Mouse (Mus musculus) stomach, postnatal 0 days (tissue): Measurements from ENCODE around the gene Cela3b. TPM values are rescaled to one million over a fixed set of nuclear protein-coding genes. Genes with fewer than 3 reads are reported as not detected.

Source experiments
- ATAC-seq: fragments of 200-750 bp; cut with Nextera tagmentation; 2 replicates; pipeline ENCODE4 v1.8.0; 2017; ENCODE audit not compliant: low FRiP score, low TSS enrichment
- DNase-seq: peaks from one replicate; pipeline ENCODE4 v3.0.0-alpha.2; 2016; ENCODE audit warnings: low spot score
- H3K27ac ChIP-seq: fragments of 300-500 bp; sonication (generic); replicated peaks from 2 replicates; pipeline ENCODE4 v1.5.1; 2014; ENCODE audit warnings: mild to moderate bottlenecking, control low read depth
- H3K27me3 ChIP-seq: fragments of 300-500 bp; sonication (generic); 2 replicates; pipeline ENCODE4 v1.6.1; 2014; ENCODE audit warnings: low read length; ENCODE audit not compliant: control insufficient read depth, insufficient read depth
- H3K36me3 ChIP-seq: fragments of 300-500 bp; sonication (generic); 2 replicates; pipeline ENCODE4 v1.6.1; 2014; ENCODE audit warnings: low read length, mixed read lengths; ENCODE audit not compliant: control insufficient read depth, insufficient read depth
- H3K4me1 ChIP-seq: fragments of 300-500 bp; sonication (generic); replicated peaks from 2 replicates; pipeline ENCODE4 v1.6.1; 2014; ENCODE audit warnings: antibody characterized with exemption; ENCODE audit not compliant: control insufficient read depth, insufficient read depth
- H3K4me2 ChIP-seq: fragments of 300-500 bp; sonication (generic); replicated peaks from 2 replicates; pipeline ENCODE4 v1.6.1; 2014; ENCODE audit warnings: low read depth, mild to moderate bottlenecking, control low read depth, moderate library complexity
- H3K4me3 ChIP-seq: fragments of 300-500 bp; sonication (generic); 2 replicates; pipeline ENCODE4 v1.5.1; 2014; ENCODE audit warnings: low read depth, low read length, control low read depth
- H3K9ac ChIP-seq: fragments of 300-500 bp; sonication (generic); 2 replicates; pipeline ENCODE4 v1.6.1; 2014; ENCODE audit warnings: mild to moderate bottlenecking, low read length, control low read depth, mixed read lengths
- H3K9me3 ChIP-seq: fragments of 300-500 bp; sonication (generic); 2 replicates; pipeline ENCODE4 v1.6.1; 2016; ENCODE audit warnings: low read length; ENCODE audit not compliant: control insufficient read depth
- CTCF ChIP-seq: IDR thresholded peaks from 2 replicates; pipeline ENCODE4 v1.5.1; 2016; ENCODE audit warnings: antibody characterized with exemption, low read depth, mild to moderate bottlenecking, moderate library complexity
- EP300 ChIP-seq: optimal IDR thresholded peaks from 2 replicates; pipeline ENCODE3; 2016; ENCODE audit warnings: antibody characterized with exemption
- WGBS: fragments of 180-500 bp; shearing (Covaris S2); extraction: QIAGEN DNeasy Blood & Tissue Kit; methylation state at CpG from one replicate; pipeline ENCODE4 v1.1.7; 2014; 5-methylcytosine and 5-hydroxymethylcytosine counted together
- polyA plus RNA-seq: library from polyadenylated mRNA; unstranded; fragments of >200 nt; fragmentation: Nextera tagmentation; extraction: Ambion mirVana; gene quantifications from 2 replicates; pipeline ENCODE4 v1.2.1, GENCODE M21; 2015

The Cela3b gene
- polyA plus RNA-seq, 1 experiment from 2014 or later: 4.8 TPM

- 76% methylated on average over 16 of the region's 16 CpGs for WGBS
These were observed 58.5 kb downstream of the Cela3b start for GRCm38 (mm10) chr4:137371596-137372523.

More at GRCm38 (mm10) chr4:137371596-137372523, 58.5 kb downstream of the Cela3b start:
- peak; percentile 62 for ATAC-seq
- TF ChIP-seq EP300 (no peak), CTCF (no peak)
- Histone ChIP-seq H3K9ac (no peak overlapping the region), H3K27ac (0 out of 2 replicates have a peak overlapping the region, but pooled peaks have one; percentile 35), H3K9me3 (no peaks in the 10 kb centered on the region), H3K4me1 (0 out of 2 replicates have a peak, but pooled peaks cover 3% of the 10 kb centered on the region), H3K36me3 (no peaks in the 10 kb centered on the region), H3K4me3 (no peak overlapping the region), H3K4me2 (peak overlapping the region; percentile 5; the same call in 1 of the 2 replicates), H3K27me3 (no peaks in the 10 kb centered on the region)
- peak; percentile 58 for DNase-seq

Other genes starting within 250 kb of the Cela3b start
- gene Wnt4, start 153.1 kb downstream of the Cela3b start, polyA plus RNA-seq: 45.3 and 59.7 TPM in 2 replicates
- 445 and 456 TPM in 2 replicates for gene Cdc42, start 72.8 kb downstream of the Cela3b start, polyA plus RNA-seq
- not detected in 2 replicates for gene Cela3a, start 20.7 kb downstream of the Cela3b start, polyA plus RNA-seq
- not detected in 2 replicates for gene 1700013G24Rik, start 22.7 kb upstream of the Cela3b start, polyA plus RNA-seq
- gene Hspg2, start 38.2 kb upstream of the Cela3b start, polyA plus RNA-seq: 16.0 and 18.8 TPM in 2 replicates
- gene Ldlrad2, start 144.0 kb upstream of the Cela3b start, polyA plus RNA-seq: not detected in 2 replicates
- gene Usp48, start 163.2 kb upstream of the Cela3b start, polyA plus RNA-seq: 30.0 and 35.4 TPM in 2 replicates
- 70.1 and 73.0 TPM in 2 replicates for gene Rap1gap, start 234.2 kb upstream of the Cela3b start, polyA plus RNA-seq